Mouse (Mus musculus): ENCODE results near the gene Ifitm10. TPM values are rescaled to one million over a fixed set of nuclear protein-coding genes. Genes with fewer than 3 reads are reported as not detected.
A peak's percentile ranks its signal among the peaks of the same experiment; 100 is the strongest.
"Not testable (repeated sequence)": the region's sequence is repeated elsewhere in the genome, so short reads cannot be mapped to it uniquely, and the experiment has no call there.

The Ifitm10 gene
- polyA plus RNA-seq, 1 experiment from 2014 or later = 1.9 TPM

GRCm38 (mm10) chr7:142353854-142354253, 19.7 kb downstream of the Ifitm10 start:
- H3K27me3 ChIP-seq (replicated peaks) = no peaks in the 10 kb centered on the region
- H3K9me3 ChIP-seq = no peaks in the 10 kb centered on the region
- ATAC-seq = peak; percentile 68; the same call in 1 of the 2 replicates
- H3K9ac ChIP-seq = no peak overlapping the region
- H3K4me2 ChIP-seq (replicated peaks) = no peak overlapping the region
- 66% methylated on average over 5 of the region's 5 CpGs for WGBS
- H3K4me1 ChIP-seq (replicated peaks) = peaks cover 11% of the 10 kb centered on the region; the same call in 1 of the 2 replicates
- H3K36me3 ChIP-seq = no peaks in the 10 kb centered on the region
- no peak overlapping the region for H3K27ac ChIP-seq
- H3K4me3 ChIP-seq (replicated peaks) = no peak overlapping the region

GRCm38 (mm10) chr7:142351569-142351968, 22.0 kb downstream of the Ifitm10 start:
- Histone ChIP-seq H3K27me3 (replicated peaks) (no peaks in the 10 kb centered on the region), H3K9ac (no peak overlapping the region), H3K4me1 (replicated peaks) (peaks cover 11% of the 10 kb centered on the region; the same call in 1 of the 2 replicates), H3K4me2 (replicated peaks) (no peak overlapping the region), H3K36me3 (no peaks in the 10 kb centered on the region), H3K4me3 (replicated peaks) (no peak overlapping the region), H3K9me3 (no peaks in the 10 kb centered on the region), H3K27ac (no peak overlapping the region)
- ATAC-seq = no peak
- 49% methylated on average over 5 of the region's 5 CpGs for WGBS

GRCm38 (mm10) chr7:142349308-142349961, 24.1 kb downstream of the Ifitm10 start:
- 29% methylated on average over 9 of the region's 9 CpGs for WGBS
- H3K9me3 ChIP-seq = no peaks in the 10 kb centered on the region
- no peak overlapping the region for H3K9ac ChIP-seq
- H3K4me2 ChIP-seq (replicated peaks) = no peak overlapping the region
- 0 out of 2 replicates have a peak, but pooled peaks have one; percentile 23 for ATAC-seq
- H3K4me3 ChIP-seq (replicated peaks) = no peak overlapping the region
- no peaks in the 10 kb centered on the region for H3K27me3 ChIP-seq (replicated peaks)
- H3K36me3 ChIP-seq = no peaks in the 10 kb centered on the region
- H3K27ac ChIP-seq = no peak overlapping the region
- peaks cover 11% of the 10 kb centered on the region; the same call in 1 of the 2 replicates for H3K4me1 ChIP-seq (replicated peaks)

- ATAC-seq = no peak
- no peak overlapping the region for H3K27ac ChIP-seq
- no peaks in the 10 kb centered on the region for H3K9me3 ChIP-seq
Observed at GRCm38 (mm10) chr7:142347542-142347941, 26.0 kb downstream of the Ifitm10 start.

GRCm38 (mm10) chr7:142342247-142342640, 31.3 kb downstream of the Ifitm10 start:
- Histone ChIP-seq H3K9ac (no peak overlapping the region), H3K9me3 (no peaks in the 10 kb centered on the region), H3K4me2 (replicated peaks) (no peak overlapping the region), H3K4me3 (replicated peaks) (no peak overlapping the region), H3K27me3 (replicated peaks) (no peaks in the 10 kb centered on the region), H3K4me1 (replicated peaks) (peaks cover 7% of the 10 kb centered on the region; the same call in 1 of the 2 replicates), H3K36me3 (no peaks in the 10 kb centered on the region), H3K27ac (no peak overlapping the region)
- ATAC-seq = no peak
- 67% methylated on average over 3 of the region's 3 CpGs for WGBS

More at GRCm38 (mm10) chr7:142347542-142347941, 26.0 kb downstream of the Ifitm10 start:
- Histone ChIP-seq H3K4me2 (replicated peaks) (no peak overlapping the region), H3K36me3 (no peaks in the 10 kb centered on the region), H3K4me1 (replicated peaks) (peaks cover 9% of the 10 kb centered on the region; the same call in 1 of the 2 replicates), H3K27me3 (replicated peaks) (no peaks in the 10 kb centered on the region), H3K9ac (no peak overlapping the region), H3K4me3 (replicated peaks) (no peak overlapping the region)
- 59% methylated on average over 4 of the region's 4 CpGs for WGBS

GRCm38 (mm10) chr7:142341564-142342246, 31.8 kb downstream of the Ifitm10 start:
- ATAC-seq = peak; percentile 85
- Histone ChIP-seq H3K27ac (peak overlapping the region; percentile 45; the same call in 1 of the 2 replicates), H3K9me3 (no peaks in the 10 kb centered on the region), H3K4me1 (replicated peaks) (peaks cover 7% of the 10 kb centered on the region; the same call in 1 of the 2 replicates), H3K27me3 (replicated peaks) (no peaks in the 10 kb centered on the region), H3K4me2 (replicated peaks) (peak overlapping the region; percentile 2; the same call in 1 of the 2 replicates), H3K4me3 (replicated peaks) (no peak overlapping the region), H3K9ac (no peak overlapping the region), H3K36me3 (no peaks in the 10 kb centered on the region)
- 38% methylated on average over 10 of the region's 10 CpGs for WGBS

- Histone ChIP-seq H3K4me1 (replicated peaks) (peaks cover 7% of the 10 kb centered on the region; the same call in 1 of the 2 replicates), H3K36me3 (no peaks in the 10 kb centered on the region), H3K27ac (no peak overlapping the region), H3K27me3 (replicated peaks) (no peaks in the 10 kb centered on the region), H3K9me3 (no peaks in the 10 kb centered on the region), H3K4me3 (replicated peaks) (no peak overlapping the region), H3K4me2 (replicated peaks) (no peak overlapping the region), H3K9ac (no peak overlapping the region)
- ATAC-seq = no peak
- WGBS = 56% methylated on average over 10 of the region's 10 CpGs
Observed at GRCm38 (mm10) chr7:142340269-142340970, 33.1 kb downstream of the Ifitm10 start.

- H3K9ac ChIP-seq = no peak overlapping the region
- no peaks in the 10 kb centered on the region for H3K9me3 ChIP-seq
- ATAC-seq = no peak
- H3K27ac ChIP-seq = no peak overlapping the region
- H3K4me3 ChIP-seq (replicated peaks) = no peak overlapping the region
- H3K36me3 ChIP-seq = no peaks in the 10 kb centered on the region
- H3K4me1 ChIP-seq (replicated peaks) = peaks cover 16% of the 10 kb centered on the region
- H3K4me2 ChIP-seq (replicated peaks) = no peak overlapping the region
- H3K27me3 ChIP-seq (replicated peaks) = no peaks in the 10 kb centered on the region
- WGBS = 84% methylated on average over 8 of the region's 8 CpGs
Observed at GRCm38 (mm10) chr7:142335151-142335550, 38.4 kb downstream of the Ifitm10 start.

GRCm38 (mm10) chr7:142334246-142334645, 39.3 kb downstream of the Ifitm10 start:
- Histone ChIP-seq H3K27me3 (replicated peaks) (no peaks in the 10 kb centered on the region), H3K4me2 (replicated peaks) (no peak overlapping the region), H3K27ac (no peak overlapping the region), H3K4me1 (replicated peaks) (peaks cover 19% of the 10 kb centered on the region), H3K9ac (no peak overlapping the region), H3K36me3 (no peaks in the 10 kb centered on the region), H3K4me3 (replicated peaks) (no peak overlapping the region), H3K9me3 (no peaks in the 10 kb centered on the region)
- ATAC-seq = peak; percentile 78
- WGBS = 3% methylated on average over 3 of the region's 3 CpGs

- H3K4me3 ChIP-seq (replicated peaks); H3K9ac ChIP-seq; H3K27me3 ChIP-seq (replicated peaks); H3K9me3 ChIP-seq; H3K36me3 ChIP-seq; ATAC-seq; H3K27ac ChIP-seq; H3K4me2 ChIP-seq (replicated peaks): not testable (repeated sequence)
- peaks cover 27% of the 10 kb centered on the region for H3K4me1 ChIP-seq (replicated peaks)
- WGBS = 46% methylated on average over 5 of the region's 9 CpGs
Observed at GRCm38 (mm10) chr7:142332741-142333140, 40.8 kb downstream of the Ifitm10 start.

- H3K9me3 ChIP-seq = no peaks in the 10 kb centered on the region
- no peak overlapping the region for H3K4me2 ChIP-seq (replicated peaks)
- WGBS = 87% methylated on average over 4 of the region's 4 CpGs
- ATAC-seq = no peak
- H3K4me3 ChIP-seq (replicated peaks) = no peak overlapping the region
- H3K9ac ChIP-seq = no peak overlapping the region
- H3K27me3 ChIP-seq (replicated peaks) = no peaks in the 10 kb centered on the region
- peaks cover 37% of the 10 kb centered on the region for H3K4me1 ChIP-seq (replicated peaks)
- no peaks in the 10 kb centered on the region for H3K36me3 ChIP-seq
- no peak overlapping the region for H3K27ac ChIP-seq
Observed at GRCm38 (mm10) chr7:142331281-142331680, 42.3 kb downstream of the Ifitm10 start.

- H3K9ac ChIP-seq = no peak overlapping the region
Observed at GRCm38 (mm10) chr7:142330271-142330724, 43.3 kb downstream of the Ifitm10 start.

More at GRCm38 (mm10) chr7:142330271-142330724, 43.3 kb downstream of the Ifitm10 start:
- no peak overlapping the region for H3K4me2 ChIP-seq (replicated peaks)
- H3K27ac ChIP-seq = peak overlapping the region; percentile 61
- no peaks in the 10 kb centered on the region for H3K27me3 ChIP-seq (replicated peaks)
- H3K4me1 ChIP-seq (replicated peaks) = peaks cover 37% of the 10 kb centered on the region
- peak; percentile 74 for ATAC-seq
- 28% methylated on average over 9 of the region's 9 CpGs for WGBS
- H3K4me3 ChIP-seq (replicated peaks) = no peak overlapping the region
- H3K36me3 ChIP-seq = no peaks in the 10 kb centered on the region
- H3K9me3 ChIP-seq = no peaks in the 10 kb centered on the region

All from intestine, embryonic 15.5 days (tissue).